Mouse (Mus musculus): ENCODE data around the gene Ugt1a9. TPM values are rescaled to one million over a fixed set of nuclear protein-coding genes. Genes with fewer than 3 reads are reported as not detected.
"Not testable (repeated sequence)": the region's sequence is repeated elsewhere in the genome, so short reads cannot be mapped to it uniquely, and the experiment has no call there.

The Ugt1a9 gene
- not detected in 2 replicates for polyA plus RNA-seq (2015; fragmentation: Nextera tagmentation; extraction: Ambion mirVana)

- Histone ChIP-seq H3K27me3 (no peaks in the 10 kb centered on the region), H3K36me3 (no peaks in the 10 kb centered on the region), H3K9ac (no peak within 1 kb of the TSS), H3K4me1 (replicated peaks) (no peaks in the 10 kb centered on the region), H3K9me3 (no peaks in the 10 kb centered on the region), H3K4me3 (no peak within 1 kb of the TSS), H3K27ac (no peak within 1 kb of the TSS), H3K4me2 (no peak within 1 kb of the TSS)
- no peak for ATAC-seq (ENCODE audit: low FRiP score)
- WGBS: 80% methylated on average over 2 of the region's 2 CpGs
Observed at GRCm38 (mm10) chr1:88070495-88070894, at the start of gene Ugt1a9. Gene Ugt1a9, plus strand, starts transcription at chr1:88070800.

GRCm38 (mm10) chr1:88025244-88025643 lies 45.4 kb upstream of the Ugt1a9 start:
- 85% methylated on average over 3 of the region's 3 CpGs for WGBS
- H3K9me3 ChIP-seq; ATAC-seq (ENCODE audit: low FRiP score): not testable (repeated sequence)

GRCm38 (mm10) chr1:88043044-88043443 lies 27.6 kb upstream of the Ugt1a9 start:
- H3K36me3 ChIP-seq; H3K9ac ChIP-seq; H3K4me1 ChIP-seq (replicated peaks); H3K27me3 ChIP-seq; H3K4me3 ChIP-seq; H3K4me2 ChIP-seq; ATAC-seq (ENCODE audit: low FRiP score); H3K27ac ChIP-seq; H3K9me3 ChIP-seq: not testable (repeated sequence)
- whole genome bisulfite sequencing: 68% methylated on average over 2 of the region's 2 CpGs

More at GRCm38 (mm10) chr1:88025244-88025643, 45.4 kb upstream of the Ugt1a9 start:
- H3K4me1 ChIP-seq (replicated peaks); H3K9ac ChIP-seq; H3K36me3 ChIP-seq; H3K27ac ChIP-seq; H3K4me3 ChIP-seq; H3K27me3 ChIP-seq; H3K4me2 ChIP-seq: not testable (repeated sequence)

GRCm38 (mm10) chr1:88044832-88045437 lies 25.7 kb upstream of the Ugt1a9 start:
- not testable (repeated sequence) for H3K36me3 ChIP-seq; H3K27me3 ChIP-seq; H3K27ac ChIP-seq; H3K4me1 ChIP-seq (replicated peaks); H3K4me3 ChIP-seq; H3K9me3 ChIP-seq; H3K9ac ChIP-seq; ATAC-seq (ENCODE audit: low FRiP score); H3K4me2 ChIP-seq
- 85% methylated on average over 4 of the region's 5 CpGs for WGBS

GRCm38 (mm10) chr1:88047408-88047807 lies 23.2 kb upstream of the Ugt1a9 start:
- not testable (repeated sequence) for ATAC-seq (ENCODE audit: low FRiP score); H3K27me3 ChIP-seq; H3K27ac ChIP-seq; H3K4me3 ChIP-seq; H3K36me3 ChIP-seq; H3K4me1 ChIP-seq (replicated peaks); H3K9me3 ChIP-seq; H3K4me2 ChIP-seq; H3K9ac ChIP-seq
- 95% methylated on average over 2 of the region's 2 CpGs for WGBS

- Histone ChIP-seq H3K4me1 (replicated peaks) (no peaks in the 10 kb centered on the region), H3K27me3 (no peaks in the 10 kb centered on the region), H3K9me3 (no peaks in the 10 kb centered on the region), H3K4me3 (no peak within 1 kb of the TSS), H3K4me2 (no peak within 1 kb of the TSS), H3K27ac (no peak within 1 kb of the TSS), H3K9ac (no peak within 1 kb of the TSS), H3K36me3 (no peaks in the 10 kb centered on the region)
- ATAC-seq (ENCODE audit: low FRiP score): no peak
- WGBS: 89% methylated on average over 1 of the region's 1 CpGs
Observed at GRCm38 (mm10) chr1:88055088-88055487, 15.5 kb upstream of the Ugt1a9 start, which contains the start of gene Ugt1a10. Gene Ugt1a10, plus strand, starts transcription at chr1:88055388.

- WGBS: 36% methylated on average over 1 of the region's 2 CpGs
- not testable (repeated sequence) for H3K36me3 ChIP-seq; ATAC-seq (ENCODE audit: low FRiP score)
Observed at GRCm38 (mm10) chr1:88066472-88067102, 4.0 kb upstream of the Ugt1a9 start.

GRCm38 (mm10) chr1:88070902-88071301 lies 302 bp downstream of the Ugt1a9 start:
- ATAC-seq (ENCODE audit: low FRiP score): no peak
- no peak overlapping the region for H3K4me2 ChIP-seq
- 89% methylated on average over 4 of the region's 4 CpGs for WGBS

More at GRCm38 (mm10) chr1:88066472-88067102, 4.0 kb upstream of the Ugt1a9 start:
- H3K4me3 ChIP-seq; H3K27me3 ChIP-seq; H3K27ac ChIP-seq; H3K9ac ChIP-seq; H3K9me3 ChIP-seq; H3K4me1 ChIP-seq (replicated peaks); H3K4me2 ChIP-seq: not testable (repeated sequence)

GRCm38 (mm10) chr1:88074471-88074870 lies 3.9 kb downstream of the Ugt1a9 start:
- Histone ChIP-seq H3K4me2 (no peak overlapping the region), H3K9ac (no peak overlapping the region), H3K36me3 (no peaks in the 10 kb centered on the region), H3K27ac (no peak overlapping the region), H3K9me3 (no peaks in the 10 kb centered on the region), H3K4me1 (replicated peaks) (no peaks in the 10 kb centered on the region), H3K27me3 (no peaks in the 10 kb centered on the region), H3K4me3 (no peak overlapping the region)
- WGBS: 85% methylated on average over 2 of the region's 2 CpGs
- no peak for ATAC-seq (ENCODE audit: low FRiP score)

More at GRCm38 (mm10) chr1:88070902-88071301, 302 bp downstream of the Ugt1a9 start:
- Histone ChIP-seq H3K36me3 (no peaks in the 10 kb centered on the region), H3K4me3 (no peak overlapping the region), H3K9ac (no peak overlapping the region), H3K27me3 (no peaks in the 10 kb centered on the region), H3K9me3 (no peaks in the 10 kb centered on the region), H3K4me1 (replicated peaks) (no peaks in the 10 kb centered on the region), H3K27ac (no peak overlapping the region)

- Histone ChIP-seq H3K9me3 (no peaks in the 10 kb centered on the region), H3K27me3 (no peaks in the 10 kb centered on the region), H3K4me2 (no peak overlapping the region), H3K27ac (no peak overlapping the region), H3K36me3 (no peaks in the 10 kb centered on the region), H3K4me1 (replicated peaks) (no peaks in the 10 kb centered on the region), H3K9ac (no peak overlapping the region), H3K4me3 (no peak overlapping the region)
- no peak for ATAC-seq (ENCODE audit: low FRiP score)
- WGBS: 93% methylated on average over 1 of the region's 1 CpGs
Observed at GRCm38 (mm10) chr1:88077128-88077527, 6.5 kb downstream of the Ugt1a9 start.

- Histone ChIP-seq H3K36me3 (no peaks in the 10 kb centered on the region), H3K9ac (no peak overlapping the region), H3K4me3 (no peak overlapping the region), H3K27me3 (no peaks in the 10 kb centered on the region), H3K27ac (no peak overlapping the region), H3K4me1 (replicated peaks) (no peaks in the 10 kb centered on the region), H3K4me2 (no peak overlapping the region), H3K9me3 (no peaks in the 10 kb centered on the region)
- no peak for ATAC-seq (ENCODE audit: low FRiP score)
- WGBS: 90% methylated on average over 1 of the region's 1 CpGs
Observed at GRCm38 (mm10) chr1:88081670-88082069, 11.1 kb downstream of the Ugt1a9 start.

GRCm38 (mm10) chr1:88086125-88086524 lies 15.5 kb downstream of the Ugt1a9 start:
- Histone ChIP-seq H3K4me1 (replicated peaks) (no peaks in the 10 kb centered on the region), H3K27me3 (no peaks in the 10 kb centered on the region)
- WGBS: 85% methylated on average over 1 of the region's 1 CpGs

GRCm38 (mm10) chr1:88087513-88087912 lies 16.9 kb downstream of the Ugt1a9 start, which contains the start of gene Ugt1a8:
Gene Ugt1a8, plus strand, starts transcription at chr1:88087813.
- Histone ChIP-seq H3K4me2 (no peak within 1 kb of the TSS), H3K9ac (no peak within 1 kb of the TSS), H3K4me3 (no peak within 1 kb of the TSS), H3K36me3 (no peaks in the 10 kb centered on the region), H3K27ac (no peak within 1 kb of the TSS), H3K9me3 (no peaks in the 10 kb centered on the region), H3K27me3 (no peaks in the 10 kb centered on the region), H3K4me1 (replicated peaks) (no peaks in the 10 kb centered on the region)
- 81% methylated on average over 3 of the region's 3 CpGs for WGBS
- no peak for ATAC-seq (ENCODE audit: low FRiP score)

More at GRCm38 (mm10) chr1:88086125-88086524, 15.5 kb downstream of the Ugt1a9 start:
- no peaks in the 10 kb centered on the region for H3K9me3 ChIP-seq
- no peaks in the 10 kb centered on the region for H3K36me3 ChIP-seq
- no peak overlapping the region for H3K27ac ChIP-seq
- H3K4me3 ChIP-seq: no peak overlapping the region
- H3K4me2 ChIP-seq: no peak overlapping the region
- H3K9ac ChIP-seq: no peak overlapping the region
- no peak for ATAC-seq (ENCODE audit: low FRiP score)

Data from hindbrain, embryonic 13.5 days (tissue).